Mouse (Mus musculus) kidney, adult 2 months (tissue): Measurements from ENCODE around the gene Rtf2.

Source experiments
- CTCF ChIP-seq: fragments of 200-500 bp; conservative IDR thresholded peaks from 2 replicates; pipeline ENCODE4 v1.5.1; 2011; ENCODE audit warnings: low read depth, mild to moderate bottlenecking, control low read depth, low read length, moderate library complexity, mixed read lengths; ENCODE audit not compliant: insufficient read depth, insufficient read length
- POLR2A ChIP-seq: fragments of 200-500 bp; IDR thresholded peaks from one replicate; pipeline ENCODE4 v1.6.1; 2011; ENCODE audit warnings: low read depth, low read length, control low read depth

DNA sequence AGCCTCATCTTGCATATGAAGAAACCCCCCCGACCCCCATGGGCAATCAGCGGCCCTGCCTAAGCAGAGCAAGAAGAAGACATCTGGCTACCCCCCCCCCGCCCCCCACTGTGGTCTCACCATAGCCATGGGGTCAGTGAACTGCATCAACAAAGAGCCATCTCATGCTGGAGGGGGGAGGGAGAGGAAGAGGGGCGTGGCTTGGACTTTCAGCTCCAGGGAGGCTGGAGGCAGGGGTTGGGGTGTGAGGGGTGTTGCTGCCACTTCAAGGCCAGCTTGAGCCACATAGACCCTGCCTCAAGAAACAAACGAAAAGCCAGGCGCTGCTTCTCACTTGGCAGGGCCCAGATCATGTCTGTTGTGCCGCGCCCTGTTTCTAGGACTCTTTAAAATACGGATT, 44.4 kb upstream of the Rtf2 start:
- no peak for TF ChIP-seq POLR2A
- no peak for TF ChIP-seq CTCF
